Mouse (Mus musculus): ENCODE measurements at regions not wholly inside any gene's neighbourhood (a gene's known extent, or its start where the extent isn't known, plus 50 kb on each side); places are given as distances from the start of the nearest gene placed in this dataset.

- no peak overlapping the region for H3K27ac ChIP-seq
- no peak overlapping the region for H3K9ac ChIP-seq
- 59% methylated on average over 4 of the region's 4 CpGs for WGBS
- no peak overlapping the region for H3K4me3 ChIP-seq
- no peaks in the 10 kb centered on the region for H3K4me1 ChIP-seq
- no peaks in the 10 kb centered on the region for H3K27me3 ChIP-seq
- H3K9me3 ChIP-seq: no peaks in the 10 kb centered on the region
- ATAC-seq (ENCODE audit: insufficient number of reproducible peaks, insufficient read depth, low FRiP score, low TSS enrichment): no peak
- H3K4me2 ChIP-seq (replicated peaks): no peak overlapping the region
- H3K36me3 ChIP-seq: no peaks in the 10 kb centered on the region
These were observed 64.8 kb downstream of the Dll1 start for GRCm38 (mm10) chr17:15311822-15312221.

GRCm38 (mm10) chr17:15310465-15310864 is 66.2 kb downstream of the Dll1 start:
- Histone ChIP-seq H3K9me3 (no peaks in the 10 kb centered on the region), H3K4me3 (no peak overlapping the region), H3K27me3 (no peaks in the 10 kb centered on the region), H3K27ac (no peak overlapping the region), H3K36me3 (no peaks in the 10 kb centered on the region), H3K4me2 (replicated peaks) (no peak overlapping the region), H3K4me1 (no peaks in the 10 kb centered on the region), H3K9ac (no peak overlapping the region)
- WGBS: 72% methylated on average over 2 of the region's 2 CpGs
- no peak for ATAC-seq (ENCODE audit: insufficient number of reproducible peaks, insufficient read depth, low FRiP score, low TSS enrichment)

DNA sequence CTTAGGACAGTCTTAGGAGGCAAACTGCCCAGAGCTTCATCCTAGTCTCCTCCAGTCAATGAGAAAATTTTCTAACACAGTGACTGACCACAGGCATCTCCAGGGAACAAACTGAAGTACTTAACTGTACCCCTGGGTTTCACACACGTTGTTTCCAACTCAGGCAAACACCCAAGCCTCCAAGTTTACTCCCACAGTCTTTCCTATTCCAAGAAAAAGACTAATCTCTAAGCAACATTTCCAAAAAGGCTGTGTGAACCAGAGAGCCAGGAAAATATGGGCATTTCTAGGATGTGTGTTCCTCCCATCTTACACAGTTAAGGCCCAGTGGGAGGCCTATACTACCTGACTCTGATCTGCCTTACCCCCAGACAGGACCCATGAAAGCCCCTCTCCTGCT is 74.6 kb downstream of the Dll1 start:
- Histone ChIP-seq H3K9ac (no peak overlapping the region), H3K9me3 (no peaks in the 10 kb centered on the region), H3K36me3 (no peaks in the 10 kb centered on the region), H3K27me3 (no peaks in the 10 kb centered on the region), H3K27ac (no peak overlapping the region), H3K4me1 (no peaks in the 10 kb centered on the region), H3K4me2 (replicated peaks) (no peak overlapping the region), H3K4me3 (no peak overlapping the region)
- ATAC-seq (ENCODE audit: insufficient number of reproducible peaks, insufficient read depth, low FRiP score, low TSS enrichment): no peak
- 44% methylated on average over 1 of the region's 1 CpGs for WGBS

GRCm38 (mm10) chr17:15299743-15300371 is 76.8 kb downstream of the Dll1 start:
- no peak for ATAC-seq (ENCODE audit: insufficient number of reproducible peaks, insufficient read depth, low FRiP score, low TSS enrichment)
- 72% methylated on average over 13 of the region's 13 CpGs for WGBS
- H3K36me3 ChIP-seq: no peaks in the 10 kb centered on the region
- H3K9me3 ChIP-seq: no peaks in the 10 kb centered on the region
- no peak overlapping the region for H3K4me3 ChIP-seq
- H3K4me2 ChIP-seq (replicated peaks): no peak overlapping the region
- H3K27me3 ChIP-seq: no peaks in the 10 kb centered on the region
- H3K9ac ChIP-seq: no peak overlapping the region
- no peak overlapping the region for H3K27ac ChIP-seq
- H3K4me1 ChIP-seq: no peaks in the 10 kb centered on the region

- Histone ChIP-seq H3K4me1 (no peaks in the 10 kb centered on the region), H3K27me3 (no peaks in the 10 kb centered on the region), H3K4me2 (replicated peaks) (no peak overlapping the region), H3K9ac (no peak overlapping the region), H3K9me3 (no peaks in the 10 kb centered on the region), H3K27ac (no peak overlapping the region), H3K4me3 (no peak overlapping the region), H3K36me3 (no peaks in the 10 kb centered on the region)
- no peak for ATAC-seq (ENCODE audit: insufficient number of reproducible peaks, insufficient read depth, low FRiP score, low TSS enrichment)
- WGBS: 66% methylated on average over 5 of the region's 5 CpGs
These were observed 82.5 kb downstream of the Dll1 start for GRCm38 (mm10) chr17:15294165-15294585.

GRCm38 (mm10) chr17:15292490-15293070 is 84.1 kb downstream of the Dll1 start:
- no peak for ATAC-seq (ENCODE audit: insufficient number of reproducible peaks, insufficient read depth, low FRiP score, low TSS enrichment)
- H3K27ac ChIP-seq: no peak overlapping the region
- no peak overlapping the region for H3K9ac ChIP-seq
- H3K4me1 ChIP-seq: no peaks in the 10 kb centered on the region
- H3K27me3 ChIP-seq: no peaks in the 10 kb centered on the region
- 82% methylated on average over 11 of the region's 11 CpGs for WGBS
- no peak overlapping the region for H3K4me2 ChIP-seq (replicated peaks)
- no peaks in the 10 kb centered on the region for H3K36me3 ChIP-seq
- H3K9me3 ChIP-seq: no peaks in the 10 kb centered on the region
- H3K4me3 ChIP-seq: no peak overlapping the region

DNA sequence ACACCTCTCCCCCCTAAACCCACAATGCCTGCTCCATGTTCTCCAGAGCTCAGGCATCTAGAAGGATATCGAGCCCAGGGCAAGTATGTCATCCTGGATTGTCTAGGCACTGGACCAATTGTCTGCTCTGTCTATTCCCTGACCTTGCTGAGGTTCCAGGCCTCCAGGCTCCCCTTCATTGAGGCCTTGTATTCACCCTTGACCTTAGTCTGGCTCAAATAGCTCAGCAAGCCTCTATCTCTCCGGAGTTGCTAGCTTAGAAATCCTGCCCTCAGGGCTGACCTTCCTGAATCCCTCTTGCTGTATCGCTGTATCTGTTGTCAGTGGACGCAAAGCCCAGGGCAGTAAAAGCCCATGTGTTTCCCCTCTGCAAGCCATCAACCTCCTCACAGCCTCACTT is 85.0 kb downstream of the Dll1 start:
- no peak overlapping the region for H3K9ac ChIP-seq
- no peak overlapping the region for H3K27ac ChIP-seq
- H3K4me1 ChIP-seq: no peaks in the 10 kb centered on the region
- no peaks in the 10 kb centered on the region for H3K9me3 ChIP-seq
- ATAC-seq (ENCODE audit: insufficient number of reproducible peaks, insufficient read depth, low FRiP score, low TSS enrichment): no peak
- no peak overlapping the region for H3K4me3 ChIP-seq
- no peak overlapping the region for H3K4me2 ChIP-seq (replicated peaks)
- WGBS: 20% methylated on average over 4 of the region's 4 CpGs
- H3K27me3 ChIP-seq: no peaks in the 10 kb centered on the region
- no peaks in the 10 kb centered on the region for H3K36me3 ChIP-seq

- Histone ChIP-seq H3K27me3 (no peaks in the 10 kb centered on the region), H3K27ac (no peak overlapping the region), H3K4me2 (replicated peaks) (no peak overlapping the region), H3K4me1 (peaks cover 6% of the 10 kb centered on the region), H3K9me3 (no peaks in the 10 kb centered on the region), H3K4me3 (no peak overlapping the region), H3K36me3 (no peaks in the 10 kb centered on the region), H3K9ac (no peak overlapping the region)
- WGBS: 87% methylated on average over 1 of the region's 1 CpGs
- no peak for ATAC-seq (ENCODE audit: insufficient number of reproducible peaks, insufficient read depth, low FRiP score, low TSS enrichment)
These were observed 86.3 kb downstream of the Dll1 start for GRCm38 (mm10) chr17:15290326-15290725.

DNA sequence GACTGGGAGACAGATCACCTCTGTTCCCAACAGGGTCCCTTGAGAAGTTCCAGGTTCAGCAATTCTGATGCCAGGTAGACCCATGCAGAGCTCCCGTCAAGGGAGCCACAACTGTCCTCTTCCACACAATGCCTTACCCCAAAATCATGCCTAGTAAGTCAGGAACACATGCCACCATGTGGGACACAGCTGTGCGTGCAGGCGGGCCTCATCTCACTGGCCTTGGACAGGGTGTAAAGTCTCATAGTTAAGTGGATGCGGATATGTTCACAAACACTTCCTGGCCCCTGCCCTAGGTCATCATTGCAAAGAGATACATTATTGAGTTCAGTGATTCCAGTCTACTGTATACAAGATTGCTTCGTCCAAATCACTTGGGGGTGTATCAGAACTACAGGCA is 87.6 kb downstream of the Dll1 start:
- Histone ChIP-seq H3K9ac (no peak overlapping the region), H3K4me3 (no peak overlapping the region), H3K27me3 (no peaks in the 10 kb centered on the region), H3K4me1 (peaks cover 16% of the 10 kb centered on the region), H3K9me3 (no peaks in the 10 kb centered on the region), H3K4me2 (replicated peaks) (no peak overlapping the region), H3K27ac (no peak overlapping the region), H3K36me3 (no peaks in the 10 kb centered on the region)
- WGBS: 82% methylated on average over 5 of the region's 5 CpGs
- ATAC-seq (ENCODE audit: insufficient number of reproducible peaks, insufficient read depth, low FRiP score, low TSS enrichment): no peak

- H3K9ac ChIP-seq: no peak overlapping the region
- 79% methylated on average over 8 of the region's 8 CpGs for WGBS
- H3K4me3 ChIP-seq: no peak overlapping the region
- no peak for ATAC-seq (ENCODE audit: insufficient number of reproducible peaks, insufficient read depth, low FRiP score, low TSS enrichment)
- H3K36me3 ChIP-seq: no peaks in the 10 kb centered on the region
- peaks cover 16% of the 10 kb centered on the region for H3K4me1 ChIP-seq
- H3K27me3 ChIP-seq: no peaks in the 10 kb centered on the region
- H3K27ac ChIP-seq: no peak overlapping the region
- H3K4me2 ChIP-seq (replicated peaks): no peak overlapping the region
- no peaks in the 10 kb centered on the region for H3K9me3 ChIP-seq
These were observed 88.0 kb downstream of the Dll1 start for GRCm38 (mm10) chr17:15288640-15289039.

DNA sequence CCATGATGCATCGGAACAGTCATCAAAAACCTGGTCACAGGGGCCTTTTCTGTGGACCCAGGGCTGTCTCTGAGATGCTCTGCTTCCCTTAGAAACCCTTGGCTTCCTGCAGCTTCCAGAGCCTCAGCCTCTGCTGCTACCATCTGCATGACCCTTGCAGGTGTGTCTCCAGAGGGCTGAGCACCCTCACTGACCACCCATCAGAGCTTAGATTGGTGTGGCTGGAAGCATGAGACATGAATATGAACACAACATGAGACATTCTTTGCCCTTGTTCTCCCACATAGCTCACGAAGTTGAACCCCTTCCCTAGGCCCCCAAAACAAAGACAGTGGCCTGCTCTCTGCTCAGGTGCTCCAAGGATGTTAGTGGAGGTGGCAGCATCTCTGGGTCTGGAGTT is 90.1 kb downstream of the Dll1 start:
- no peak overlapping the region for H3K4me3 ChIP-seq
- no peaks in the 10 kb centered on the region for H3K36me3 ChIP-seq
- no peak for ATAC-seq (ENCODE audit: insufficient number of reproducible peaks, insufficient read depth, low FRiP score, low TSS enrichment)
- H3K27ac ChIP-seq: no peak overlapping the region
- H3K4me1 ChIP-seq: peaks cover 16% of the 10 kb centered on the region
- H3K9me3 ChIP-seq: no peaks in the 10 kb centered on the region
- no peak overlapping the region for H3K4me2 ChIP-seq (replicated peaks)
- 86% methylated on average over 2 of the region's 2 CpGs for WGBS
- H3K9ac ChIP-seq: no peak overlapping the region
- H3K27me3 ChIP-seq: no peaks in the 10 kb centered on the region

- H3K27me3 ChIP-seq: no peaks in the 10 kb centered on the region
- peak overlapping the region; percentile 31; the same call in 1 of the 2 replicates for H3K27ac ChIP-seq
- H3K9me3 ChIP-seq: no peaks in the 10 kb centered on the region
- WGBS: 60% methylated on average over 7 of the region's 7 CpGs
- peaks cover 16% of the 10 kb centered on the region for H3K4me1 ChIP-seq
- ATAC-seq (ENCODE audit: insufficient number of reproducible peaks, insufficient read depth, low FRiP score, low TSS enrichment): peak; percentile 84; the same call in 1 of the 2 replicates
- H3K4me2 ChIP-seq (replicated peaks): no peak overlapping the region
- H3K36me3 ChIP-seq: no peaks in the 10 kb centered on the region
- no peak overlapping the region for H3K9ac ChIP-seq
- no peak overlapping the region for H3K4me3 ChIP-seq
These were observed 91.2 kb downstream of the Dll1 start for GRCm38 (mm10) chr17:15285399-15286043.

All from embryonic facial prominence, embryonic 12.5 days (tissue).